8 mouse cellular contexts compared by ENCODE assay signal in genomic region chr10:79927324-79928029, GRCm38 (mm10). TPM values are rescaled to one million over a fixed set of nuclear protein-coding genes. Genes with fewer than 3 reads are reported as not detected.
DNase-seq lines count a peak whose midpoint lies in the region; ATAC-seq and TF ChIP-seq lines count a peak whose summit lies in the region.

No protein-coding gene starts in this region.

- H3K9ac ChIP-seq in forebrain, embryonic 16.5 days (replicated peaks; ENCODE audit: low read depth, low read length) = peak overlapping the region; percentile 85
- H3K9ac ChIP-seq in limb, embryonic 15.5 days = peak overlapping the region; percentile 85
- peak overlapping the region; percentile 78 for H3K9ac ChIP-seq in midbrain, embryonic 15.5 days
- H3K9ac ChIP-seq in stomach, embryonic 15.5 days = peak overlapping the region; percentile 84

- peak overlapping the region; percentile 89 for H3K4me2 ChIP-seq in forebrain, embryonic 16.5 days (ENCODE audit: low read length)
- H3K4me2 ChIP-seq in limb, embryonic 15.5 days = peak overlapping the region; percentile 93
- H3K4me2 ChIP-seq in midbrain, embryonic 15.5 days = peak overlapping the region; percentile 81
- H3K4me2 ChIP-seq in stomach, embryonic 15.5 days = peak overlapping the region; percentile 92

- WGBS in bone marrow, adult 2 months = under 1% methylated on average over 54 of the region's 54 CpGs
- under 1% methylated on average over 53 of the region's 54 CpGs for WGBS in forebrain, embryonic 16.5 days
- WGBS in limb, embryonic 15.5 days = under 1% methylated on average over 54 of the region's 54 CpGs
- WGBS in midbrain, embryonic 15.5 days = under 1% methylated on average over 54 of the region's 54 CpGs
- under 1% methylated on average over 54 of the region's 54 CpGs for WGBS in stomach, embryonic 15.5 days

- intact Hi-C loops in heart, postnatal 25 days (cut with DNase I) = loop anchor here (2.0 kb wide), 1 partner anchor 189 kb away; no protein-coding TSS in a partner anchor

- H3K36me3 ChIP-seq in forebrain, embryonic 16.5 days (ENCODE audit: control insufficient read depth, insufficient read depth) = no peaks in the 10 kb centered on the region
- H3K36me3 ChIP-seq in limb, embryonic 15.5 days = peaks cover 16% of the 10 kb centered on the region
- H3K36me3 ChIP-seq in midbrain, embryonic 15.5 days (replicated peaks) = peaks cover 6% of the 10 kb centered on the region; the same call in 1 of the 2 replicates
- peaks cover 8% of the 10 kb centered on the region; the same call in 1 of the 2 replicates for H3K36me3 ChIP-seq in stomach, embryonic 15.5 days

- H3K27me3 ChIP-seq in forebrain, embryonic 16.5 days (replicated peaks; ENCODE audit: control insufficient read depth, insufficient read depth, low read length) = peaks cover 10% of the 10 kb centered on the region
- H3K27me3 ChIP-seq in limb, embryonic 15.5 days = peaks cover 14% of the 10 kb centered on the region
- H3K27me3 ChIP-seq in midbrain, embryonic 15.5 days (replicated peaks) = peaks cover 12% of the 10 kb centered on the region
- H3K27me3 ChIP-seq in stomach, embryonic 15.5 days (replicated peaks) = peaks cover 8% of the 10 kb centered on the region

- H3K9me3 ChIP-seq in forebrain, embryonic 16.5 days (ENCODE audit: control insufficient read depth, low read length) = no peaks in the 10 kb centered on the region
- no peaks in the 10 kb centered on the region for H3K9me3 ChIP-seq in limb, embryonic 15.5 days
- H3K9me3 ChIP-seq in midbrain, embryonic 15.5 days = no peaks in the 10 kb centered on the region
- no peaks in the 10 kb centered on the region for H3K9me3 ChIP-seq in stomach, embryonic 15.5 days

- peak overlapping the region; percentile 89 for H3K27ac ChIP-seq in bone marrow, adult 2 months (ENCODE audit: control insufficient read depth, insufficient read depth, low read depth, low read length, poor library complexity)
- H3K27ac ChIP-seq in forebrain, embryonic 16.5 days (ENCODE audit: low read length) = peak overlapping the region; percentile 81
- peak overlapping the region; percentile 95 for H3K27ac ChIP-seq in limb, embryonic 15.5 days
- peak overlapping the region; percentile 89 for H3K27ac ChIP-seq in midbrain, embryonic 15.5 days
- H3K27ac ChIP-seq in stomach, embryonic 15.5 days = peak overlapping the region; percentile 97

- H3K4me1 ChIP-seq in bone marrow, adult 2 months (ENCODE audit: control insufficient read depth, insufficient read depth, low read length) = peaks cover 1% of the 10 kb centered on the region; the same call in 1 of the 2 replicates
- peaks cover 22% of the 10 kb centered on the region for H3K4me1 ChIP-seq in forebrain, embryonic 16.5 days (replicated peaks; ENCODE audit: control insufficient read depth, insufficient read depth, low read length)
- peaks cover 62% of the 10 kb centered on the region for H3K4me1 ChIP-seq in limb, embryonic 15.5 days
- peaks cover 37% of the 10 kb centered on the region for H3K4me1 ChIP-seq in midbrain, embryonic 15.5 days
- peaks cover 30% of the 10 kb centered on the region for H3K4me1 ChIP-seq in stomach, embryonic 15.5 days

- peak; percentile 97 for DNase-seq in heart, adult 11 months
- DNase-seq in heart, postnatal 25 days (ENCODE audit: low spot score) = no peak
- peak; percentile 80 for DNase-seq in induced T-regulatory cell, adult 2 months (ENCODE audit: low read depth)

- TF ChIP-seq POLR2A in bone marrow, adult 2 months (IDR thresholded peaks at IDR 0.05; ENCODE audit: borderline replicate concordance, control insufficient read depth, low read depth, low read length) = peak; percentile 5; the same call in 1 of the 2 replicates

- ATAC-seq in forebrain, embryonic 16.5 days = peak; percentile 34
- ATAC-seq in limb, embryonic 15.5 days (ENCODE audit: insufficient number of reproducible peaks, low FRiP score, low TSS enrichment, low read depth) = peak; percentile 6; the same call in 1 of the 2 replicates
- ATAC-seq in midbrain, embryonic 15.5 days (replicated peaks) = peak; percentile 53
- ATAC-seq in stomach, embryonic 15.5 days (ENCODE audit: insufficient read depth, low FRiP score, low read depth) = peak; percentile 24; the same call in 1 of the 2 replicates

- no peak for TF ChIP-seq CTCF in bone marrow, adult 2 months (IDR thresholded peaks at IDR 0.05; ENCODE audit: control insufficient read depth, insufficient read depth, low read length)

- peak overlapping the region; percentile 82 for H3K4me3 ChIP-seq in bone marrow, adult 2 months (replicated peaks; ENCODE audit: control insufficient read depth, low read depth, low read length)
- peak overlapping the region; percentile 97 for H3K4me3 ChIP-seq in forebrain, embryonic 16.5 days (replicated peaks; ENCODE audit: low read length)
- peak overlapping the region; percentile 96 for H3K4me3 ChIP-seq in limb, embryonic 15.5 days
- H3K4me3 ChIP-seq in midbrain, embryonic 15.5 days = peak overlapping the region; percentile 92
- peak overlapping the region; percentile 99 for H3K4me3 ChIP-seq in stomach, embryonic 15.5 days (replicated peaks)

RNA-seq across cellular contexts. Expression of gene Arid3a, which starts 0.6 kb away (rescaled TPM):
- 1 to 10 TPM; 1.9 to 2.0 TPM for total RNA-seq in heart, postnatal 25 days (2021)
- polyA plus RNA-seq in bone marrow, adult 2 months (2011; ENCODE audit: insufficient read depth, insufficient read length, low replicate concordance, missing spikeins) = 12.4 and 27.6 TPM in 2 replicates
- 2.4 and 3.5 TPM in 2 replicates for polyA plus RNA-seq in forebrain, embryonic 16.5 days (2015; fragmentation: Nextera tagmentation; extraction: Ambion mirVana)
- 5.7 and 7.4 TPM in 2 replicates for polyA plus RNA-seq in limb, embryonic 15.5 days (2015; fragmentation: Nextera tagmentation; extraction: Ambion mirVana)
- polyA plus RNA-seq in midbrain, embryonic 15.5 days (2015; fragmentation: Nextera tagmentation; extraction: Ambion mirVana) = 2.9 and 4.7 TPM in 2 replicates
- polyA plus RNA-seq in stomach, embryonic 15.5 days (2015; fragmentation: Nextera tagmentation; extraction: Ambion mirVana) = 9.8 and 10.0 TPM in 2 replicates

RNA-seq across cellular contexts. Expression of gene R3hdm4, which starts 6.5 kb away (rescaled TPM):
- 10 to 100 TPM; 81.1 to 82.9 TPM for total RNA-seq in heart, postnatal 25 days (2021)
- 182 and 197 TPM in 2 replicates for polyA plus RNA-seq in bone marrow, adult 2 months (2011; ENCODE audit: insufficient read depth, insufficient read length, low replicate concordance, missing spikeins)
- polyA plus RNA-seq in forebrain, embryonic 16.5 days (2015; fragmentation: Nextera tagmentation; extraction: Ambion mirVana) = 289 and 309 TPM in 2 replicates
- polyA plus RNA-seq in limb, embryonic 15.5 days (2015; fragmentation: Nextera tagmentation; extraction: Ambion mirVana) = 159 and 161 TPM in 2 replicates
- polyA plus RNA-seq in midbrain, embryonic 15.5 days (2015; fragmentation: Nextera tagmentation; extraction: Ambion mirVana) = 292 and 296 TPM in 2 replicates
- polyA plus RNA-seq in stomach, embryonic 15.5 days (2015; fragmentation: Nextera tagmentation; extraction: Ambion mirVana) = 137 and 140 TPM in 2 replicates

RNA-seq across cellular contexts. Expression of gene Kiss1r, which starts 10.7 kb away (rescaled TPM):
- total RNA-seq in heart, postnatal 25 days (2021) = under 1 TPM; 0.14 to 0.18 TPM
- polyA plus RNA-seq in bone marrow, adult 2 months (2011; ENCODE audit: insufficient read depth, insufficient read length, low replicate concordance, missing spikeins) = 1.5 TPM in 1 of 2 replicates, not detected in the other
- 2.7 and 3.6 TPM in 2 replicates for polyA plus RNA-seq in forebrain, embryonic 16.5 days (2015; fragmentation: Nextera tagmentation; extraction: Ambion mirVana)
- polyA plus RNA-seq in limb, embryonic 15.5 days (2015; fragmentation: Nextera tagmentation; extraction: Ambion mirVana) = 1.0 and 1.2 TPM in 2 replicates
- polyA plus RNA-seq in midbrain, embryonic 15.5 days (2015; fragmentation: Nextera tagmentation; extraction: Ambion mirVana) = 3.1 and 3.3 TPM in 2 replicates
- 0.83 and 0.94 TPM in 2 replicates for polyA plus RNA-seq in stomach, embryonic 15.5 days (2015; fragmentation: Nextera tagmentation; extraction: Ambion mirVana)

RNA-seq across cellular contexts. Expression of gene Gm26602, which starts 16.8 kb away (rescaled TPM):
- total RNA-seq in heart, postnatal 25 days (2021) = not detected
- polyA plus RNA-seq in bone marrow, adult 2 months (2011; ENCODE audit: insufficient read depth, insufficient read length, low replicate concordance, missing spikeins) = not detected in 2 replicates
- 17.7 and 36.3 TPM in 2 replicates for polyA plus RNA-seq in forebrain, embryonic 16.5 days (2015; fragmentation: Nextera tagmentation; extraction: Ambion mirVana)
- polyA plus RNA-seq in limb, embryonic 15.5 days (2015; fragmentation: Nextera tagmentation; extraction: Ambion mirVana) = not detected in 2 replicates
- not detected in 2 replicates for polyA plus RNA-seq in midbrain, embryonic 15.5 days (2015; fragmentation: Nextera tagmentation; extraction: Ambion mirVana)
- polyA plus RNA-seq in stomach, embryonic 15.5 days (2015; fragmentation: Nextera tagmentation; extraction: Ambion mirVana) = 4.4 and 13.3 TPM in 2 replicates

RNA-seq across cellular contexts. Expression of gene Med16, which starts 18.8 kb away (rescaled TPM):
- 10 to 100 TPM; 49.2 to 50.7 TPM for total RNA-seq in heart, postnatal 25 days (2021)
- polyA plus RNA-seq in bone marrow, adult 2 months (2011; ENCODE audit: insufficient read depth, insufficient read length, low replicate concordance, missing spikeins) = 12.3 and 19.2 TPM in 2 replicates
- 53.8 and 54.0 TPM in 2 replicates for polyA plus RNA-seq in forebrain, embryonic 16.5 days (2015; fragmentation: Nextera tagmentation; extraction: Ambion mirVana)
- polyA plus RNA-seq in limb, embryonic 15.5 days (2015; fragmentation: Nextera tagmentation; extraction: Ambion mirVana) = 35.4 and 37.7 TPM in 2 replicates
- 64.5 and 66.5 TPM in 2 replicates for polyA plus RNA-seq in midbrain, embryonic 15.5 days (2015; fragmentation: Nextera tagmentation; extraction: Ambion mirVana)
- 43.6 and 47.8 TPM in 2 replicates for polyA plus RNA-seq in stomach, embryonic 15.5 days (2015; fragmentation: Nextera tagmentation; extraction: Ambion mirVana)
